Mouse (Mus musculus): Measurements from ENCODE around the gene Spata20. TPM values are rescaled to one million over a fixed set of nuclear protein-coding genes. Genes with fewer than 3 reads are reported as not detected.

Gene Spata20
- polyA plus RNA-seq, 1 experiment = 0.15 TPM

DNA sequence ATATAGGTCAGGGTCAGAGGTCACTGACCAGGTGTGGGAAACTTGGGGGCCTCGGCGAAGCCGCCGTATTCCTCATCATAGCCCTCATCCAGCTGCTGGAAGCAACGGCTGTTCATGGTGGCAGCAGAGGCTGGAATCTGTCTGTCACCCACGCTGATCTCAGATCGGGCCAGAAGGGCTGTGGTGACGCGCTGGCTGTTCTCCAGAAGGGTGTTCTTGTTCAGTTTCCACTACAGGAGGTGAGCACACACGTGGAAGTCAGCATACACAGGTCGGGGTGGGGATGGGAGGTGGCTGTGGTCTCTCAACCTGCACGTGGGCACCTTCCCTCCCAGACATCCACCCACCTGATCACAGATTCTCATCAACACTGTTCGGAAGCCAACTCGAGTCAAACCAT is 2.1 kb downstream of the Spata20 start:
- no peaks in the 10 kb centered on the region for H3K4me1 ChIP-seq (ENCODE audit: control insufficient read depth, insufficient read depth, low read length)
- H3K27ac ChIP-seq (ENCODE audit: insufficient read depth, low read length) = no peak overlapping the region
- TF ChIP-seq CTCF (IDR thresholded peaks at IDR 0.05; ENCODE audit: extremely low read depth, insufficient read depth, low read length) (no peak), POLR2A (IDR thresholded peaks at IDR 0.05; ENCODE audit: extremely low read depth, insufficient read depth, low read length) (no peak)
- no peak overlapping the region for H3K4me3 ChIP-seq (ENCODE audit: insufficient read depth, low read length)

GRCm38 (mm10) chr11:94483436-94483835 is 2.5 kb downstream of the Spata20 start:
- no peak overlapping the region for H3K4me3 ChIP-seq (ENCODE audit: insufficient read depth, low read length)
- TF ChIP-seq CTCF (IDR thresholded peaks at IDR 0.05; ENCODE audit: extremely low read depth, insufficient read depth, low read length) (no peak), POLR2A (IDR thresholded peaks at IDR 0.05; ENCODE audit: extremely low read depth, insufficient read depth, low read length) (no peak)
- H3K4me1 ChIP-seq (ENCODE audit: control insufficient read depth, insufficient read depth, low read length) = no peaks in the 10 kb centered on the region
- no peak overlapping the region for H3K27ac ChIP-seq (ENCODE audit: insufficient read depth, low read length)

GRCm38 (mm10) chr11:94482738-94483137 is 3.2 kb downstream of the Spata20 start:
- Histone ChIP-seq H3K27ac (ENCODE audit: insufficient read depth, low read length) (no peak overlapping the region), H3K4me1 (ENCODE audit: control insufficient read depth, insufficient read depth, low read length) (no peaks in the 10 kb centered on the region), H3K4me3 (ENCODE audit: insufficient read depth, low read length) (no peak overlapping the region)
- TF ChIP-seq CTCF (IDR thresholded peaks at IDR 0.05; ENCODE audit: extremely low read depth, insufficient read depth, low read length) = no peak
- no peak for TF ChIP-seq POLR2A (IDR thresholded peaks at IDR 0.05; ENCODE audit: extremely low read depth, insufficient read depth, low read length)

DNA sequence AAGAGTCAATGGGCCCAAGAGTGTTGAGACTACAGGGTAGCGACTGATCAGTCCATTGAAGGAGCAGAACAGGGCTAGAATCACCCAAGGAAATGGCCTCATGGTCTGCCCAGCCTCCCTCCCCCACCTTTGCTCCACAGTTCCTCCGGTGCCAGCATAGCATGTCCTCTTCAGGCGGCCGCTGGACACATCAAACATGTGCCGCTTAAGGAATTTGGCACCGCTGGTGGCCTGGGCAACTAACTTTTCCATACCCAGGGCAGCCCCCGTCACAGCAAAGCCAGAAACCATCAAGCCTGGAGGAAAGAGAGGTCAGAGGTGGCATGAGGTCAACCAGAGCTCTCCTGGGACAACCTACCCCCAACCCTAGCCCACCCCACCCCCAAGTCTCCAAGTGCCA is 4.0 kb downstream of the Spata20 start:
- Histone ChIP-seq H3K4me3 (ENCODE audit: insufficient read depth, low read length) (no peak overlapping the region), H3K4me1 (ENCODE audit: control insufficient read depth, insufficient read depth, low read length) (no peaks in the 10 kb centered on the region), H3K27ac (ENCODE audit: insufficient read depth, low read length) (no peak overlapping the region)
- no peak for TF ChIP-seq CTCF (IDR thresholded peaks at IDR 0.05; ENCODE audit: extremely low read depth, insufficient read depth, low read length)

DNA sequence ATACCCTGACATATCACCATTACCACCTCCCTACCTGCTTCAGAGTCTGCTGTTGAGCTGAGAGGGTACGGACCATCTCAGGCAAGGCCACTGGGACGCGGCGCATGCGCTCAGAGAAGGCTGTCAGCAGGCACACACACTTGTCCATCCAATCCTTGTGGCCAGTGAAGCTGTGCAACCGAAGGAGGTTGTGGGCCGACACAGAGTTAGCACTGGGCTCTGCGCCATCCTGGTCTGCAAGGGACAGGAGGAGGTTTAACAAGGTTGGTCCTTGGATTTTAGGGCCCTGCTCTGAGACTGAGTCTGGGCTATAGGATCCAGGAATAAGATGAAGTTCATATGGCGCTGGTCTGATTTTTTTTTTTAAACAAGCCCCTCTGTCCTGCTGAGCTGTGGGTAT is 5.6 kb downstream of the Spata20 start:
- TF ChIP-seq POLR2A (IDR thresholded peaks at IDR 0.05; ENCODE audit: extremely low read depth, insufficient read depth, low read length) (no peak), CTCF (IDR thresholded peaks at IDR 0.05; ENCODE audit: extremely low read depth, insufficient read depth, low read length) (no peak)
- H3K27ac ChIP-seq (ENCODE audit: insufficient read depth, low read length) = no peak overlapping the region
- H3K4me1 ChIP-seq (ENCODE audit: control insufficient read depth, insufficient read depth, low read length) = no peaks in the 10 kb centered on the region
- H3K4me3 ChIP-seq (ENCODE audit: insufficient read depth, low read length) = no peak overlapping the region

GRCm38 (mm10) chr11:94477651-94478050 is 8.3 kb downstream of the Spata20 start:
- peaks cover 3% of the 10 kb centered on the region; the same call in 1 of the 2 replicates for H3K4me1 ChIP-seq (ENCODE audit: control insufficient read depth, insufficient read depth, low read length)
- H3K4me3 ChIP-seq (ENCODE audit: insufficient read depth, low read length) = no peak overlapping the region
- TF ChIP-seq POLR2A (IDR thresholded peaks at IDR 0.05; ENCODE audit: extremely low read depth, insufficient read depth, low read length) (no peak), CTCF (IDR thresholded peaks at IDR 0.05; ENCODE audit: extremely low read depth, insufficient read depth, low read length) (no peak)
- no peak overlapping the region for H3K27ac ChIP-seq (ENCODE audit: insufficient read depth, low read length)

DNA sequence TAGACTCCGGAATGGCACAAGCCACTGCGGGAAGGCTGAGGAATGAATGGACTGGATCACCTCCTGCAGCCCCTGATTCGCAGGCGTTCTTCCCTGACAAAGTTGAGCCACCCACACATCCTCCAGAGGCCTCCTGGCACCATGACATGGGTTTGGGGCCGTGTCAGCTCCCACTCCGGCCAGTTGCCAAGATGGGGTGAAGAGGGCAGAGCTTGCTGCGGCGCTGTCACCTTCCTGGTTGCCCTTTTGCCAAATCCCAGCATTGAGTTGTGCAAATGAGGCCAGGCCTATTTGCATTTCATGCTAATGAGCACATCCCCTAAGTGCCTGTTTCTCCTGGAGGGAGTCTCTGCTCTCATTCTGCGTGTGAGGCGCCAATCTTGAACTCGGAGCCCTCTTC is 10.3 kb downstream of the Spata20 start:
- H3K27ac ChIP-seq (ENCODE audit: insufficient read depth, low read length) = no peak overlapping the region
- TF ChIP-seq POLR2A (IDR thresholded peaks at IDR 0.05; ENCODE audit: extremely low read depth, insufficient read depth, low read length) (no peak), CTCF (IDR thresholded peaks at IDR 0.05; ENCODE audit: extremely low read depth, insufficient read depth, low read length) (no peak)
- no peak overlapping the region for H3K4me3 ChIP-seq (ENCODE audit: insufficient read depth, low read length)
- peaks cover 3% of the 10 kb centered on the region; the same call in 1 of the 2 replicates for H3K4me1 ChIP-seq (ENCODE audit: control insufficient read depth, insufficient read depth, low read length)

GRCm38 (mm10) chr11:94474544-94474910 is 11.5 kb downstream of the Spata20 start:
- Histone ChIP-seq H3K4me1 (ENCODE audit: control insufficient read depth, insufficient read depth, low read length) (peaks cover 3% of the 10 kb centered on the region; the same call in 1 of the 2 replicates), H3K27ac (ENCODE audit: insufficient read depth, low read length) (no peak overlapping the region), H3K4me3 (ENCODE audit: insufficient read depth, low read length) (peak overlapping the region; percentile 85)
- no peak for TF ChIP-seq POLR2A (IDR thresholded peaks at IDR 0.05; ENCODE audit: extremely low read depth, insufficient read depth, low read length)
- no peak for TF ChIP-seq CTCF (IDR thresholded peaks at IDR 0.05; ENCODE audit: extremely low read depth, insufficient read depth, low read length)

- TF ChIP-seq POLR2A (IDR thresholded peaks at IDR 0.05; ENCODE audit: extremely low read depth, insufficient read depth, low read length) (peak; percentile 62; the same call in 1 of the 2 replicates), CTCF (IDR thresholded peaks at IDR 0.05; ENCODE audit: extremely low read depth, insufficient read depth, low read length) (no peak)
- Histone ChIP-seq H3K4me1 (ENCODE audit: control insufficient read depth, insufficient read depth, low read length) (peaks cover 5% of the 10 kb centered on the region), H3K27ac (ENCODE audit: insufficient read depth, low read length) (no peak within 1 kb of the TSS), H3K4me3 (ENCODE audit: insufficient read depth, low read length) (peak within 1 kb of the TSS; percentile 85)
Observed at GRCm38 (mm10) chr11:94473707-94474543, 12.1 kb downstream of the Spata20 start, which contains the start of gene Cacna1g. Gene Cacna1g (minus strand): TSS chr11:94474198.

Data from cortical plate, adult 2 months (tissue).